Mouse (Mus musculus) intestine, embryonic 14.5 days (tissue): Measurements from ENCODE around the gene Adamts13. TPM values are rescaled to one million over a fixed set of nuclear protein-coding genes. Genes with fewer than 3 reads are reported as not detected.
A peak's percentile ranks its signal among the peaks of the same experiment; 100 is the strongest.

Source experiments
- ATAC-seq: fragments of 200-750 bp; cut with Nextera tagmentation; replicated peaks from 2 replicates; pipeline ENCODE4 v1.8.0; 2017; ENCODE audit warnings: low read depth, moderate number of reproducible peaks, moderate TSS enrichment, moderate library complexity; ENCODE audit not compliant: low FRiP score, low TSS enrichment
- DNase-seq: peaks from one replicate; pipeline ENCODE4 v3.0.0-alpha.2; 2018; ENCODE audit warnings: low spot score
- H3K27ac ChIP-seq: fragments of 300-500 bp; sonication (generic); 2 replicates; pipeline ENCODE4 v1.5.1; 2014; ENCODE audit warnings: low read depth, mild to moderate bottlenecking, control low read depth
- H3K27me3 ChIP-seq: fragments of 300-500 bp; sonication (generic); replicated peaks from 2 replicates; pipeline ENCODE4 v1.6.1; 2014; ENCODE audit warnings: low read length, control low read depth; ENCODE audit not compliant: control insufficient read depth, insufficient read depth
- H3K36me3 ChIP-seq: fragments of 300-500 bp; sonication (generic); 2 replicates; pipeline ENCODE4 v1.6.1; 2014; ENCODE audit warnings: low read length, control low read depth; ENCODE audit not compliant: control insufficient read depth, insufficient read depth
- H3K4me1 ChIP-seq: fragments of 300-500 bp; sonication (generic); replicated peaks from 2 replicates; pipeline ENCODE4 v1.6.1; 2014; ENCODE audit warnings: low read length, control low read depth, mixed read lengths; ENCODE audit not compliant: control insufficient read depth, insufficient read depth
- H3K4me2 ChIP-seq: fragments of 300-500 bp; sonication (generic); 2 replicates; pipeline ENCODE4 v1.6.1; 2014; ENCODE audit warnings: low read length
- H3K4me3 ChIP-seq: fragments of 300-500 bp; sonication (generic); 2 replicates; pipeline ENCODE4 v1.5.1; 2014; ENCODE audit warnings: low read depth, low read length, control low read depth, mixed read lengths
- H3K9ac ChIP-seq: fragments of 300-500 bp; sonication (generic); 2 replicates; pipeline ENCODE4 v1.6.1; 2014; ENCODE audit warnings: mild to moderate bottlenecking, low read length
- H3K9me3 ChIP-seq: fragments of 300-500 bp; sonication (generic); 2 replicates; pipeline ENCODE4 v1.6.1; 2016; ENCODE audit warnings: low read length, control low read depth; ENCODE audit not compliant: control insufficient read depth
- WGBS: fragments of 180-500 bp; shearing (Covaris S2); extraction: QIAGEN DNeasy Blood & Tissue Kit; methylation state at CpG from one replicate; pipeline ENCODE4 v1.1.7; 2014; 5-methylcytosine and 5-hydroxymethylcytosine counted together
- polyA plus RNA-seq: library from polyadenylated mRNA; unstranded; fragments of >200 nt; fragmentation: Nextera tagmentation; extraction: Ambion mirVana; gene quantifications from 2 replicates; pipeline ENCODE4 v1.2.1, GENCODE M21; 2014

Adamts13 gene
- polyA plus RNA-seq, 1 experiment from 2014 or later: 0.15 TPM

DNA sequence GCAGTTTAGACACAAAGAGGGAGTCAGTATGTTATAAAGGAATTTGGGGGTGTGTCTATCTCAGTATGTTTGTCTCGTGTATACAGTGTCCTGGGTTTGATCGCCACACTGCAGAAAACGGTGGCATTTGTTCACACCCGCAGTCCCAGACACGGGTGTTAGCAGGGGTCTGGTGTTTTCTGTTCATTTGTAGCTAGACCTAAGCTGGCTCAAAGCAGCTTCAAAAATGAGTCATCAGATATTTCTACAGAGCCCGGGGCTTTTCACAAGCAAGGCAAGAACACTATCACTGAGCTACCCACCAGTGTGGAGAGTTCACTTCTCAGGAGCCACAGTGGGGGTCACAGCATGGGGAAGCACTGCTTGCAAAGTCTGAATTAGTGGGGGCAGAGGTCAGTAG, 76.2 kb downstream of the Adamts13 start:
- WGBS: 53% methylated on average over 6 of the region's 6 CpGs
- no peak overlapping the region for H3K9ac ChIP-seq
- no peaks in the 10 kb centered on the region for H3K36me3 ChIP-seq
- H3K4me1 ChIP-seq: peaks cover 5% of the 10 kb centered on the region; the same call in 1 of the 2 replicates
- no peaks in the 10 kb centered on the region for H3K9me3 ChIP-seq
- DNase-seq (no peak), ATAC-seq (no peak)
- H3K27ac ChIP-seq: no peak overlapping the region
- no peak overlapping the region for H3K4me2 ChIP-seq
- H3K27me3 ChIP-seq: no peaks in the 10 kb centered on the region
- H3K4me3 ChIP-seq: no peak overlapping the region

DNA sequence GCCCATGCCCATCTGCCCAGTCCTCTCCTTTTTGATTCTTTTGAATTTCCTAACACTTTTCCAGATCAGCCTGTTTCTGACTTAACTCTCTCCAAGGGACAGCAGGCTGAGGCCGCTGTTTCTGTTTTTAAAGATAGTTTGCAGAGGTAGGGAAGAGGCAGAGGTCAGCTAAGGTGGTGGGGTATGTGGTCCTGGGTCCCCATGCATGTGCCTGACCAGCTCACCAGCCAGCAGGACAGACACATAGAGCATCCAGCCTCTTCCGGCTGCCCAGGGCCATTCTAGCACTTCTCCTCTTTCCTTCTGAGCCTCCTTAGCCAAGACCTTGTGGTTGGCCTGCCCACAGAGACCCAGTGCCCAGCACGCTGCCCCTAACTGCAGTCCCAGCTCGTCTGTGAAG, 85.0 kb downstream of the Adamts13 start:
- H3K4me3 ChIP-seq: no peak overlapping the region
- DNase-seq (no peak), ATAC-seq (no peak)
- H3K9me3 ChIP-seq: no peaks in the 10 kb centered on the region
- no peak overlapping the region for H3K27ac ChIP-seq
- H3K36me3 ChIP-seq: no peaks in the 10 kb centered on the region
- no peaks in the 10 kb centered on the region for H3K27me3 ChIP-seq
- WGBS: 25% methylated on average over 4 of the region's 4 CpGs
- no peak overlapping the region for H3K9ac ChIP-seq
- H3K4me1 ChIP-seq: peaks cover 5% of the 10 kb centered on the region; the same call in 1 of the 2 replicates
- 0 out of 2 replicates have a peak overlapping the region, but pooled peaks have one; percentile 5 for H3K4me2 ChIP-seq

DNA sequence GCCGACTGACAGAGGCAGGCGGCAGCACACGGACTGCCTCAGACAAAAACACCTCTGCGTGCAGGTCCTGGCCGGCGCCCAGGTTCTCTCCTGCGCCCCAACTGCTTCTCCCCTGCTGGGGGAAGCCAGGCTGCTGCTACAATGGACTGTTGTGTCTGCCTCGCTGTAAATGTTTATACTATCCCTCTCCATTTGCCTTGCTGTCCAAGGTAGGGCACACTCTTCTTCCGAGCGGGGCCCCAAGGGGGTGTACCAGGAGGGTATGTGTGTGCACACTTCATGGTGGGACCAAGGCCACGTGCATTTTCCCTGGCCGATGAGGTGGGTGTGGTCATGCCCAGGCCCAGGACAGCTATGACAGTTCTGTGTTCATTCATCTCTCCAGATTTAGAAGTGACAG, 85.5 kb downstream of the Adamts13 start:
- Histone ChIP-seq H3K27ac (no peak overlapping the region), H3K9me3 (no peaks in the 10 kb centered on the region), H3K4me2 (0 out of 2 replicates have a peak overlapping the region, but pooled peaks have one; percentile 5), H3K9ac (no peak overlapping the region), H3K27me3 (no peaks in the 10 kb centered on the region), H3K4me3 (no peak overlapping the region), H3K4me1 (peaks cover 5% of the 10 kb centered on the region; the same call in 1 of the 2 replicates), H3K36me3 (no peaks in the 10 kb centered on the region)
- no peak for DNase-seq
- 16% methylated on average over 12 of the region's 12 CpGs for WGBS
- no peak; the same call in 1 of the 2 replicates for ATAC-seq

DNA sequence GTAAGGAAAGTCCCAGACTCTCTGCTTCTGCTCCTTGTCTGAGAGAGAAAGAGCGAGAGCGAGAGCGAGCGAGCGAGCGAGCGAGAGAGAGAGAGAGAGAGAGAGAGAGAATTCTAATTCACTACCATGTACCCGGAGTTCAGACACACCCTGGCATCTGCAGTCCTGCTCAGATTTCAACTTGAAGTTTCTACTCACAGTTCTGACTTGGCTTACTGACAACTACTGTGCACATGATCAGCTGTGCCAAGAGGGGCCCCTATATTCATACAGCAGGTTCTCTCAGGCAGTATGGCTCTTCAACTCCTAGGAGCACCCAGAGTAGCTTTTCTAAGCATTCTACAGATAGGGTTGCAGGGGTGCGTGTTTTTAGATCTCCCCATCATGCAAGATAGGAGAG, 86.0 kb downstream of the Adamts13 start:
- peaks cover 5% of the 10 kb centered on the region; the same call in 1 of the 2 replicates for H3K4me1 ChIP-seq
- H3K36me3 ChIP-seq: no peaks in the 10 kb centered on the region
- ATAC-seq: no peak
- no peak overlapping the region for H3K4me2 ChIP-seq
- H3K9me3 ChIP-seq: no peaks in the 10 kb centered on the region
- no peak overlapping the region for H3K27ac ChIP-seq
- no peaks in the 10 kb centered on the region for H3K27me3 ChIP-seq
- 65% methylated on average over 9 of the region's 9 CpGs for WGBS
- H3K9ac ChIP-seq: no peak overlapping the region
- no peak for DNase-seq
- H3K4me3 ChIP-seq: no peak overlapping the region

Other genes with a start within 250 kb of the Adamts13 start
- gene Abo, start 108.4 kb upstream of the Adamts13 start, polyA plus RNA-seq: not detected in 2 replicates
- gene Surf6, start 70.5 kb upstream of the Adamts13 start, polyA plus RNA-seq: 13.6 and 15.0 TPM in 2 replicates
- gene Med22, start 62.7 kb upstream of the Adamts13 start, polyA plus RNA-seq: 28.4 and 31.7 TPM in 2 replicates
- gene Rpl7a, start 62.7 kb upstream of the Adamts13 start, polyA plus RNA-seq: 782 and 796 TPM in 2 replicates
- 38.5 and 41.6 TPM in 2 replicates for gene Surf2, start 57.0 kb upstream of the Adamts13 start, polyA plus RNA-seq
- gene Surf1, start 56.9 kb upstream of the Adamts13 start, polyA plus RNA-seq: 53.3 and 57.0 TPM in 2 replicates
- 181 and 195 TPM in 2 replicates for gene Surf4, start 39.5 kb upstream of the Adamts13 start, polyA plus RNA-seq
- not detected in 2 replicates for gene Stkld1, start 39.4 kb upstream of the Adamts13 start, polyA plus RNA-seq
- gene Rexo4, start 9.0 kb upstream of the Adamts13 start, polyA plus RNA-seq: 48.2 and 52.7 TPM in 2 replicates
- 55.0 and 56.8 TPM in 2 replicates for gene Cacfd1, start 36.5 kb downstream of the Adamts13 start, polyA plus RNA-seq
- gene Slc2a6, start 54.6 kb downstream of the Adamts13 start, polyA plus RNA-seq: 0.76 and 0.94 TPM in 2 replicates
- not detected in 2 replicates for gene Mymk, start 98.8 kb downstream of the Adamts13 start, polyA plus RNA-seq
- gene Adamtsl2, start 106.0 kb downstream of the Adamts13 start, polyA plus RNA-seq: 2.0 TPM in 2 replicates
- gene Fam163b, start 169.1 kb downstream of the Adamts13 start, polyA plus RNA-seq: 0.24 and 0.42 TPM in 2 replicates
- gene Dbh, start 191.8 kb downstream of the Adamts13 start, polyA plus RNA-seq: 1.1 and 2.1 TPM in 2 replicates